Mouse (Mus musculus) adrenal gland (tissue): ENCODE data around the gene Idh3b.

Experiments
- intact Hi-C: fragments of 180-260 bp; cut with DNase I; formaldehyde crosslinking; loops from one replicate; pipeline ENCODE4 v1.15.1; 2025

Gene Idh3b

GRCm38 (mm10) chr2:130273732-130274131, 10.6 kb downstream of the Idh3b start:
- intact Hi-C loops: no loop called here

DNA sequence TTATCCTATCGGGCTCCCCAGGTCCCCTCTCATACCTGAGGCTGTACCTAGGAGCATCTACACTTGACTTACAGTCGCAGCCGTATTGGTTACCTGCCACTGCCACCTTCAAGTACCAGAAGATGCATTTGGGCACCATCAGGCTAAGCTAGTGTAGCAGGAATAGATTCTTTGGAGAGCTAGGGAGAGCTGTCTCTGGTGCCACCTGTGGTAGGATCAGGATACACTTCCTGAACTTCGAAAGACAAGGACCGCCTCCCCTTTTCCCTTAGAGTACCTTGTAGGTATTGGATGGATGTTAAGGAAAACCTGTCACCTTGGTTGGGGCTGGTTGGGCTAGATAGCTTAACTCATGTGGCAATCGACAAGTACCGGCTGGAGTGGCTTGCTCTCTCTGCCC, 16.3 kb downstream of the Idh3b start:
- intact Hi-C loops: no loop called here

DNA sequence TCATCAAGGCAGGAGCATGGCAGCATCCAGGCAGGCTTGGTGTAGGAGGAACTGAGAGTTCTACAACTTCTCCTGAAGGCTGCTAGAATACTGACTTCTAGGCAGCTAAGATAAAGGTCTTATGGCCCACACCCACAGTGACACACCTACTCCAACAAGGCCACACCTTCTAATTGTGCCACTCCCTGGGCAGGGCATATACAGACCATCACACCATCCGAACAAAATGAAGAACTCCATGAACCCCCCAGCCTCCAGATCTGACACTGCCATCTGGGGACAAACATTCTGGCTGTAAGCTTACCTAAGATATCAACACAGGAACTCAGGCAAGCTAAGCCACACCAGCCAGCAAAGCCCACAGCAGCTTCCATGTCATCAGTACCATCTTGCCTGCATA, 18.8 kb downstream of the Idh3b start:
- intact Hi-C loops: no loop called here

DNA sequence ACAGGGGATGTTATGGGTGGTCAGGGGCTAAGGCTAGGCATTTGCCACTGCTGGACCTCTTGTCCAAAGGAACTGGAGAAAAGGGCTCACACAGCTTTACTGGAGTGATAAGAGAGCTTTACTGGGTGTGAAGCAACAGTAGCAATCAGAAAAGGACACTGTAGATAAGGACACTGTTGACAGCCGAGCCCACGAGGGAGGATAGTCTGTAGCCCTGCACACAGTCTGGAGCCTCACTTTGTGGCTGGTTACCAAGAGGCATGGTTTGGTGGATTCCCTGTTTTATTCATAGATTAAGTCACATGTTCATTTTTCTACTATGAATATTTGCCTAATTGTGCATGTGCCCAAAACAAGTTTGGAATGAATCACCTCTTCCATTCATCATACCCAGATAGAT, 21.9 kb downstream of the Idh3b start:
- intact Hi-C loops: no loop called here

GRCm38 (mm10) chr2:130261914-130262313, 22.4 kb downstream of the Idh3b start:
- intact Hi-C loops: no loop called here

DNA sequence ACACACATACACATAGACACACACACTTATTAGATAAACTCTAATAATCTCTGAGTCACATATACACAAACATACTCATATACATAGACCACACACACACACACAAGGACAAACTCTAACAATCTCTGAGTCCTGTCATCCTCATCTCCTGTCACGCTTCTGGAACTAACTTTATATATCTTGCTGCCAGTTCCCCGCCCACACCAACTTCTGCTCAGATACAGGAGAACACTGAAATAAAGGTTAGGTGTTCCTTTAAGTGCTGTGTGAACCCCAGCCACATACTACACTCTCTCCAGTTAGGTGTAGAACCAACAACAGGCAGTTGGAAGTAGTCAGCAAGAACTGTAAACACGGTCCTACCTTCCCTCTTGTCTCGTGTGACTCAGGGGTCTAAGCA, 23.5 kb downstream of the Idh3b start:
- intact Hi-C loops: no loop called here

DNA sequence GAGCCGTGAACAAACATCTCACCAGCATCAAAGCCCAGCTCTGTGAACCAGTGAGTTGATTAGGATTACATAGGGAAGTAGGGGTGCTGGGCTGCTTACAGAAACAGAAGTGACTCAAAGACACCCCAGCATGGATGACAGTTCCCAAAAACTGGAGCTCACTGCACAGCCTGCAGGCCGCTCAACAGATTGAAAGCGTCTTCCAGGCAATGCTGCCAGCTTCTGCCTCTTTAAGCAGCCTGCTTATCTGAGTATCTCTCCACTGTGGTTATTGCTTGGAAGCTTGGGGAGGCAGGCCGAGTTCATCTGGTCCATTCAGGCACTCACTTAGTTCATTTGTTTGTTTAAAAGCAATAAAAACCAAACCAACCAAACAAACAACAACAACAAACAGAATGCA, 27.6 kb downstream of the Idh3b start:
- intact Hi-C loops: no loop called here

- intact Hi-C loops: loop anchor here (5.0 to 10.0 kb wide), 2 partner anchors 181 to 343 kb away; no protein-coding TSS in a partner anchor
Observed at GRCm38 (mm10) chr2:130248226-130248625, 36.1 kb downstream of the Idh3b start.

DNA sequence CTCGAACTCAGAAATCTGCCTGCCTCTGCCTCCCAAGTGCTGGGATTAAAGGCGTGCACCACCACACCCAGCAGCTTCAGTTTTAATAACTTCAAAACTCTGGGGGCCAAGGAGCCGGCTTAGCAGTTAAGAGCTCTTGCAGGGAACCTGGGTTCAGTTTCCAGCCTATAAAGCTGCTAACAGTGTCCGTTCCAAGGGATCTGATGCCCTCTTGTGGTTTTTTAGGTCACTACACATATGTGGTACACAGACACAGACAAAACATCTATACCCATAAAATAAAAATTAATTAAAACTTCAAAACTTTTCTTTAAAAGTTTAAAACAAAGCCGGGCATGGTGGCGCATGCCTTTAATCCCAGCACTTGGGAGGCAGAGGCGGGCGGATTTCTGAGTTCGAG, 37.4 kb downstream of the Idh3b start:
- intact Hi-C loops: loop anchor here (5.0 to 10.0 kb wide), 2 partner anchors 180 to 342 kb away; no protein-coding TSS in a partner anchor
